Mouse (Mus musculus): ENCODE measurements at regions not wholly inside any gene's neighbourhood (a gene's known extent, or its start where the extent isn't known, plus 50 kb on each side); places are given as distances from the start of the nearest gene placed in this dataset.

DNA sequence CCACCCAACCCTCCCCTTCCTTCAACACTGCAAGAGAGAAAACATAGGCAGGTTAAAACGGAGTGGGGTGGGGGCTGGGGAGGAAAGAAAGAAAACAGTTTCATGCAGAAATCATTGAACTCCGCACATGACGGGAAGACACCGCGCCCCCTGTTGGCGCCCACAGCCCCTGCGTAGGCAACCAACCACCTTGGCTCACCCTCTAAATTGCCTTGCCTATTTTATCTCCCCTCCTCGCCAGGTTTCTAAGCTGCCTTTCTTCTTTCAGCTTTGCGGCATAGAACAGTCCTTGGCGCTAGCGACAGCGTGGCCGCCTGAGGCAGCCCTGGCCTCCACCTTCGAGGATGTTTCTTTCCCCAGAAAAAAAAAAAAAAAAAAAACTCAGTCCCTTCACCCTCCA, 211.1 kb upstream of the H2al1a start:
- Histone ChIP-seq H3K4me3 (replicated peaks) (no peak overlapping the region), H3K4me1 (replicated peaks) (no peaks in the 10 kb centered on the region), H3K4me2 (0 out of 2 replicates have a peak overlapping the region, but pooled peaks have one; percentile 29), H3K9me3 (replicated peaks) (no peaks in the 10 kb centered on the region), H3K9ac (no peak overlapping the region), H3K36me3 (no peaks in the 10 kb centered on the region), H3K27ac (no peak overlapping the region), H3K27me3 (no peaks in the 10 kb centered on the region)
- ATAC-seq (ENCODE audit: low read depth) = no peak
- DNase-seq = no peak
- 17% methylated on average over 10 of the region's 14 CpGs for WGBS (ENCODE audit: insufficient replicate concordance)

DNA sequence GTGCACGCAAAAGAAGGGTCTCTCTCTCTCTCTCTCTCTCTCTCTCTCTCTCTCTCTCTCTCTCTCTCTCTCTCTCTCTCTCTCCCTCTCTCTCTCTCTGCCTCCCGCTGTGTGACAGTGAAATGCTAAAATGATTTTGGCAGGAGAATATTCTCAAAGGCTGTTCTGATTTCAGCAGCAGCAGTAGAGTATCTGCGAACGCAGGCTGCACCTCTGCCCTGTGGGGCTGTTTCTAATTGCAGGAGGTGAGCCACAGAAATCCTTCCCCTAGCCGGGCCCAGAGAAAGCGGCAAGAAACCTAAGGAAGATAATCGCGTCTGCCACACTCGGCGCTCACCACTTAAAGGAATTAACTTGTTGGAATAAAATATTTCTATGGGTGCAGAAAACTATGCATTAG, 210.6 kb upstream of the H2al1a start:
- no peak for DNase-seq
- no peaks in the 10 kb centered on the region for H3K9me3 ChIP-seq (replicated peaks)
- H3K27me3 ChIP-seq = no peaks in the 10 kb centered on the region
- no peak overlapping the region for H3K9ac ChIP-seq
- 39% methylated on average over 10 of the region's 10 CpGs for WGBS (ENCODE audit: insufficient replicate concordance)
- no peak overlapping the region for H3K4me3 ChIP-seq (replicated peaks)
- no peaks in the 10 kb centered on the region for H3K36me3 ChIP-seq
- no peak for ATAC-seq (ENCODE audit: low read depth)
- H3K4me1 ChIP-seq (replicated peaks) = no peaks in the 10 kb centered on the region
- H3K27ac ChIP-seq = no peak overlapping the region
- H3K4me2 ChIP-seq = no peak overlapping the region

DNA sequence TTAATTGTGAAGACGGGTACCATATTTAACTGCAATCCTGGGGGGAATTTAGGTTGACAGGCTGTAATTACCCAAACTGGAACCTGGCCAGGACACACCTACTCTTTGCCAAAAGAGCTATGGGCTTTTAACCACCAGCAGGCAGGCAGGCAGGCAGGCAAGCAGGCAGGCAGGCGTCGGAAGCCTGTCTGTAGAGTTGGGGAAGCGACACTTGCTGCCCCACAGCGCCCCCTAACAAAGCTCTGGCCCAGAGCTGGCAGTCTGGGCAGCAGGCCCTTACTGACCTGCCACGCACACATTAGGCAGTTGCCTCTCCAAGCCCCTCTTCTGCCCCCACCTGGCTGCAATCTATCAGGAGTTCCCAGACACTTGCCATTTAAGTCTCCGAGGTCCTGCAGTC, 208.6 kb upstream of the H2al1a start:
- H3K27me3 ChIP-seq = no peaks in the 10 kb centered on the region
- no peaks in the 10 kb centered on the region for H3K36me3 ChIP-seq
- H3K9ac ChIP-seq = no peak overlapping the region
- H3K9me3 ChIP-seq (replicated peaks) = no peaks in the 10 kb centered on the region
- H3K4me3 ChIP-seq (replicated peaks) = no peak overlapping the region
- no peak overlapping the region for H3K27ac ChIP-seq
- WGBS (ENCODE audit: insufficient replicate concordance) = 27% methylated on average over 7 of the region's 7 CpGs
- H3K4me1 ChIP-seq (replicated peaks) = no peaks in the 10 kb centered on the region
- ATAC-seq (ENCODE audit: low read depth) (no peak), DNase-seq (peak; percentile 5)
- no peak overlapping the region for H3K4me2 ChIP-seq

DNA sequence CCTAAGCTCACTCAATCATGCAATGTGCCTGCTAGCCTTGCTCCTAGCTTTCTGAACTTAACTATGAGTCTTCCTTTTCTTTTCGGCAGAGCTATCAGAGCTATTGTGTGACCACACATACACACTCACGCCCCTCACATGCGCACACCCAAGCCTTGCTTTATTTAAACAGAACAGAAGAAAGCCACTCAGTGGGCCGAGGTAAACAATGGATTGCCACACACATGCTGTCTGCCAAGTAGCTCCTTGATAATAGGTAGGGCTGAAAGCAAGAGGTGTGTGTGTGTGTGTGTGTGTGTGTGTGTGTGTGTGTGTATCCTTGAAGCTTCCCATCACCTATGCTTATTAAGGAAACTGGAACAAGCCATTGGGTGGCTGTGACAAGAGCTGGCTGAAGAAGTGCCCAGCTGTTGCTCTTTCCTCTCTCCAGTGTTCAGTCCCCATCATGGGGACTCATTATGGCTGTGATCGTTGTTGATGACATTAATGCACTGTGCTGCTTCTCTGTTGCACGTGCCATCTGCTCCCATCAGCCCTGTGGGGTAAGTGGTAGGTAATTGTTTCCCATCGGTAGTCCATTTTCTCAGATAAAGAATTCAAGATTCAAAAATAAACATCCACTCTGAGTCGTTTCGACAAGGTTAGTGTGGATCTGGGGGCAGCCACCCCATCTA, 201.3 kb upstream of the H2al1a start:
- Histone ChIP-seq H3K36me3 (no peaks in the 10 kb centered on the region), H3K9ac (no peak overlapping the region), H3K4me3 (replicated peaks) (no peak overlapping the region), H3K4me2 (no peak overlapping the region), H3K4me1 (replicated peaks) (no peaks in the 10 kb centered on the region), H3K9me3 (replicated peaks) (no peaks in the 10 kb centered on the region), H3K27me3 (no peaks in the 10 kb centered on the region), H3K27ac (no peak overlapping the region)
- DNase-seq (no peak), ATAC-seq (ENCODE audit: low read depth) (no peak)
- WGBS (ENCODE audit: insufficient replicate concordance) = 55% methylated on average over 9 of the region's 9 CpGs

DNA sequence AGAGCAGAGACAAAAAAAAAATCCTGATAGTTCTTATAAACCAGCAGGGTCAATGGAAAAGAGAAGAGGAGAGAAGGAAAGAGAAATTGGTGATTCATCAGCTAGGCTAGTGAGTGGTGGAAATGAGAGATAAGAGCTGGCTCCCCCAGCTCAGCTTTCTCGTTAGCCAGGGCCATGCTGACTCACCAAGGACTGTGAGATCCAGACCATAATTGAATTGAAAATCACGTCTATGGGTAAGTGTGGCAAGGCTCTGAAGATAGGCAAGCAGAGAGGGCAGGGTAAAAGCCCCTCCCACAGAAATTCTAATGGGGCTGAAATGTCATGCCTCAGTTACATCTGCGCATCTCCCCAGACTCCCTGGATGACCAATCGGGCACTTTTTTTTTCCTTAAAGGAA, 200.7 kb upstream of the H2al1a start:
- no peaks in the 10 kb centered on the region for H3K36me3 ChIP-seq
- H3K4me3 ChIP-seq (replicated peaks) = no peak overlapping the region
- no peaks in the 10 kb centered on the region for H3K27me3 ChIP-seq
- ATAC-seq (ENCODE audit: low read depth) (no peak), DNase-seq (no peak)
- H3K9ac ChIP-seq = no peak overlapping the region
- 41% methylated on average over 4 of the region's 4 CpGs for WGBS (ENCODE audit: insufficient replicate concordance)
- no peaks in the 10 kb centered on the region for H3K4me1 ChIP-seq (replicated peaks)
- no peak overlapping the region for H3K4me2 ChIP-seq
- no peak overlapping the region for H3K27ac ChIP-seq
- H3K9me3 ChIP-seq (replicated peaks) = no peaks in the 10 kb centered on the region

DNA sequence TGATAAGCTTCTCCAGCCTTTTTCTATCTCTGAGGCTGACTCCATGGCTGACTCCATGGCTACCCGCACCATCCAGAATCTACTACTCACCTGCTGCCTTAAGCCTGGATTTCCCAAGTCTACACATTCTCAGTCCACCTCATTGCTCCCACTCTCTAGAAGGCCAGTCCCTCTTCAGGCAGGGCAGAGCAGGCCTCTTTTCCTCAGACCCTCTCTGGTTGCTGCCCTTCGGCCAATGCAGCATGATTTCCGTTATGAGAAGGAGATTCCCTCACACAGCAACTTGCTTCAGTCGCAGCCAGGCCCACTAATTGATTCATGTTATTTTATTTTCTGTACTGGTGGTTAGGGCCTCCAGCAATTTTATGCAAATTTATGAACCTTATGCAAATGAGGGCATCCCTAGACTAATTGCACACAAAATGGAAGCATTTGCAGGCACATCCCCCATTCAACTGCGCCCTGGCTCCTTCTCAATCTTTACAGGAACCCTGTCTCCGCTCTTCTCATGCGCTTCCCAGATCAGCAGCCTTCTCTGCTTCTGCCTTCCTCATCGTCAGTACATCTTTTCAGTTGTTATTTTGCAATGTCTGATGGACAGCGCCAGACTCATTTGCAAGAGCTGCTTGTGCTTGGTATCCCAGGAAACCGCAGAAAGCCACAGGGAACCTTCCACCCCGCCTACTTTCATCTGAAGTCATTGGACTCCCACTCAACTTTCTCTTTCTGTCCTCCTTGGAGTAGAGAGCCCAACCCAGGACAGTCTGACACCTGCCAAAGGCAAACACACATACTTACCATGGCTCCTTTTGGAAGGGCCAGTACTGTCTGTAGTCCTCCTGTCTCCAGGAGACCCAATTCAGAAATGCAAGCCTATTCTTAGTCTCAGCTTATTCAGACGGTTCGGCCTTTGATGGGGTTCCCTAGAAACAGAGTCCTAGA, 199.6 kb upstream of the H2al1a start:
- WGBS (ENCODE audit: insufficient replicate concordance) = 64% methylated on average over 13 of the region's 13 CpGs

DNA sequence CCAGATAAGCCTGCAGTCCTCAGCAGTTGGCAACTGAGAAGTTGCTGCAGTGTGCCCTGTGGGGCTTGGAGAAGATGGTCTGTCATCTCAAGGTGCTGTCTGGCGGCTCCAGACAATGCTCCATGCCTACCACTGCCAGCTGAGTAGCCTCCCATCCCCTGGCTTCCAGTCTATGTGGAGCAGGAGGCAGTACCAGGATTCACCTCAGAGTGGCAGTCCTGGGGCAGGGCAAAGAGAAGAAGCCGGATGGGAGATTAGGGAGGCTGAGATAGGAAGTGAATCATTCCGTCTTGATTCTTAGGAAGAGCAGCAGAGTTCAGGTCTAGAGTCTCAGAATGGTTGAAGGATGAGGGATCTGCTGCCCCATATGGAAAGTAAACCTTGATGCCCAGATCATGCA, 198.1 kb upstream of the H2al1a start:
- no peak overlapping the region for H3K4me3 ChIP-seq (replicated peaks)
- H3K27ac ChIP-seq = no peak overlapping the region
- no peak for ATAC-seq (ENCODE audit: low read depth)
- WGBS (ENCODE audit: insufficient replicate concordance) = 43% methylated on average over 3 of the region's 3 CpGs
- no peak overlapping the region for H3K9ac ChIP-seq
- H3K36me3 ChIP-seq = no peaks in the 10 kb centered on the region
- no peaks in the 10 kb centered on the region for H3K4me1 ChIP-seq (replicated peaks)
- H3K9me3 ChIP-seq (replicated peaks) = no peaks in the 10 kb centered on the region
- H3K4me2 ChIP-seq = no peak overlapping the region
- no peaks in the 10 kb centered on the region for H3K27me3 ChIP-seq
- DNase-seq = no peak

More for the DNA sequence above, 199.6 kb upstream of the H2al1a start:
- Histone ChIP-seq H3K36me3 (no peaks in the 10 kb centered on the region), H3K9ac (no peak overlapping the region), H3K4me2 (no peak overlapping the region), H3K27ac (no peak overlapping the region), H3K27me3 (no peaks in the 10 kb centered on the region), H3K4me3 (replicated peaks) (no peak overlapping the region), H3K4me1 (replicated peaks) (no peaks in the 10 kb centered on the region), H3K9me3 (replicated peaks) (no peaks in the 10 kb centered on the region)
- DNase-seq (no peak), ATAC-seq (ENCODE audit: low read depth) (no peak)

DNA sequence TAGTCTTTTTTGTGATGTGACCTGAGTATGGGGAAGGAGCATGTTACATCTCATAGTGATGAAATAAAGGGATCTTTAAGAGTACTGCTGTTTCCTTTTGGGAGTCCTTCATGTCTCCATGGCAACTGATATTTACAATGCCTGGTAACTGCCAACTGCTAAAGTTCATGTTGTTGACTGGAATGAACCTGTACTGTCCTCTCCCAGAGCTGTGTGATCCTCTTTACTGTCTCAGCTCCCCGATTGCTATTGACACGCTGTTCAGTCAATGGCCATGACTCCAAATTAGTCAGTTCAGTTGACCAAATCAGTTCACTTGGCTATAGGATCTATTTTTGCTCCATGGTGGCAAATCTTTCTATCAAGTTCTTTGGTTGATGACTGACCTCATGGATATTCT, 167.8 kb upstream of the H2al1a start:
- Histone ChIP-seq H3K4me1 (replicated peaks) (no peaks in the 10 kb centered on the region), H3K4me3 (replicated peaks) (no peak overlapping the region), H3K9ac (no peak overlapping the region), H3K9me3 (replicated peaks) (no peaks in the 10 kb centered on the region), H3K27ac (no peak overlapping the region), H3K36me3 (no peaks in the 10 kb centered on the region), H3K27me3 (no peaks in the 10 kb centered on the region), H3K4me2 (no peak overlapping the region)
- DNase-seq (no peak), ATAC-seq (ENCODE audit: low read depth) (no peak)
- 74% methylated on average over 2 of the region's 2 CpGs for WGBS (ENCODE audit: insufficient replicate concordance)

DNA sequence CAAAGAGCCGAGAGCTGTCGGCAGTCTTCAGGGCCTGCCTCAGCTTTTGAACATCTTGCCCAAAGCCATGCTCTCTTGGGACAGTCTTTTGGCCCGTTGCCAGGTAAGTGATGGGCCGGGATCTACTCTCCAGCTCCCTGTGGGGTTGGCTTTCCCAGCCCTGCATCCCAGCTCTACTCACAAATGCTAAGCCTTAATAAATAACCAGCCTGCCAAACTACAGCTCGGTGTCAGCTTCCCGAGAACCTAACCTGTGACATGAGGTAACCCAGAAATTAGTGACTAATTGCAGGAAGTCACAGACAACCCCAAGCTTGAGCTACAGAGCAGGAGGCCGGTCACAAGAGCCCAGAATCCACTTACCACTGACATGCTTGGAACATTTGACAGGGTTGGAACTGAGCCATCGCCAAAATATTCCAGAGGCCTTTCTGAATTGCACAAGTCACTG, 159.1 kb upstream of the H2al1a start:
- DNase-seq (no peak), ATAC-seq (ENCODE audit: low read depth) (no peak)
- no peaks in the 10 kb centered on the region for H3K36me3 ChIP-seq
- H3K9ac ChIP-seq = no peak overlapping the region
- H3K4me3 ChIP-seq (replicated peaks) = no peak overlapping the region
- H3K4me1 ChIP-seq (replicated peaks) = no peaks in the 10 kb centered on the region
- H3K27me3 ChIP-seq = no peaks in the 10 kb centered on the region
- 56% methylated on average over 8 of the region's 8 CpGs for WGBS (ENCODE audit: insufficient replicate concordance)
- H3K27ac ChIP-seq = no peak overlapping the region
- no peak overlapping the region for H3K4me2 ChIP-seq
- H3K9me3 ChIP-seq (replicated peaks) = no peaks in the 10 kb centered on the region

DNA sequence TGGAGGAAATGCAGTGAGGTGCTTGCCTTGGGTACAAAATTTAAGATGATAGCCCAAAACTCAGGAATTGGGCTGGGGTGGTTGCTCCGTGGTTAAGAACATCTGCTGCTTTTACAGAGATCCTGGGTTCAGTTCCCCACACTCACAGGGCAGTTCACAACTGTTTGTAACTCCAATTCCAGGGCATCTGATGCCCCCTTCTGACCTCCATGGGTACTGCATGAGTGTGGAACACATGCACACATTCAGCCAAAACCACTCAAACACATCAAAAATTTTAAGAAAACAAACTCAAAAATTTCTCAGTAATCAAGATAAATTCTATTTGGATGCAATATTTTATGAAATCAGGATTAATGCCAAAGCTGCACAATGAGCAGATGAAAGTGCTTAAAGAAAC, 157.8 kb upstream of the H2al1a start:
- Histone ChIP-seq H3K4me2 (no peak overlapping the region), H3K36me3 (no peaks in the 10 kb centered on the region), H3K27ac (no peak overlapping the region), H3K9ac (no peak overlapping the region), H3K4me1 (replicated peaks) (no peaks in the 10 kb centered on the region), H3K27me3 (no peaks in the 10 kb centered on the region), H3K9me3 (replicated peaks) (no peaks in the 10 kb centered on the region), H3K4me3 (replicated peaks) (no peak overlapping the region)
- 54% methylated on average over 1 of the region's 1 CpGs for WGBS (ENCODE audit: insufficient replicate concordance)
- DNase-seq (no peak), ATAC-seq (ENCODE audit: low read depth) (no peak)

DNA sequence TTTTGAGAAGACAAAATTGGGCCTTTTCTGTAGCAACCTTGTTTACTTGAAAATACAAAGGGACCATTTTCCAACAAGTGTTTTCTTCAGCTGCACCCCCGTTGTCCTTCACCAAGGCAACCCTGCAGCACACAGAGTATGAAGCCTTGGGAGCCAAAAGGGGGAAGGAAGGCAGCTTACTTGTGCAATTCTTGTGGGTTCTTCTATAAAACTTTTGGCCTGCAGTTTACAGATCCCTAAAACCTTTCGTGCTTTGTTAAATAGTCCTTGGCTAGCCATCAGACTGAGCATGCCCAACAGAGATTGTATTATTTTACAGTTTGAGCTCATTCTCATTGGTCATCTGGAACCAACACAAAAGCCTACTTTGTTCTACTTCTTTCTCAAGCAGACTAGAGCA, 140.6 kb upstream of the H2al1a start:
- no peak overlapping the region for H3K9ac ChIP-seq
- no peaks in the 10 kb centered on the region for H3K27me3 ChIP-seq
- no peaks in the 10 kb centered on the region for H3K4me1 ChIP-seq (replicated peaks)
- no peaks in the 10 kb centered on the region for H3K9me3 ChIP-seq (replicated peaks)
- DNase-seq = no peak
- H3K4me2 ChIP-seq = no peak overlapping the region
- ATAC-seq (ENCODE audit: low read depth) = no peak
- 31% methylated on average over 2 of the region's 2 CpGs for WGBS (ENCODE audit: insufficient replicate concordance)
- no peaks in the 10 kb centered on the region for H3K36me3 ChIP-seq
- H3K4me3 ChIP-seq (replicated peaks) = no peak overlapping the region
- no peak overlapping the region for H3K27ac ChIP-seq

DNA sequence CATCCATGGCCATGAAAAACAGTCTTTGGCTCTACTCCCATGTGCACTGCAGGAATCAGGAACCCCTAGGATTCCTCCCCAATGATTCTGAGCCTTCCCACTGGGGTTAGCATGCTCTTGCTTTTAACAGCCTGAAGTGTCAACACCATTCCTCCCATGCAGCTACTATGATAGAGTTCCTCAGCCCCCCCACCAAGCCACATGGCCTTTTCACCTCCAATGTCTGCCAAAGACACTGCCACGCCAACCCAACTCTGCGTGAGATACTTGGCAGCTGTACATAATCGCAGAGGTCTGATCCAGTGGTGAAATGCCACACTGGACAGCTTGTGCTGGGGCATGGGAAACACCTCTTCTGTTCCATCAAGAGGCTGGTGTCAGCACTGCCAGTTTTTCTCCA, 128.6 kb upstream of the H2al1a start:
- DNase-seq (no peak), ATAC-seq (ENCODE audit: low read depth) (no peak)
- Histone ChIP-seq H3K4me3 (replicated peaks) (no peak overlapping the region), H3K36me3 (no peaks in the 10 kb centered on the region), H3K27me3 (no peaks in the 10 kb centered on the region), H3K9ac (no peak overlapping the region), H3K27ac (no peak overlapping the region), H3K9me3 (replicated peaks) (no peaks in the 10 kb centered on the region), H3K4me1 (replicated peaks) (no peaks in the 10 kb centered on the region), H3K4me2 (no peak overlapping the region)
- 69% methylated on average over 3 of the region's 3 CpGs for WGBS (ENCODE audit: insufficient replicate concordance)

Measured in liver, embryonic 13.5 days (tissue).